Mouse (Mus musculus) heart, postnatal 10 days (tissue): Measurements from ENCODE around the gene Tango2. TPM values are rescaled to one million over a fixed set of nuclear protein-coding genes. Genes with fewer than 3 reads are reported as not detected.

Experiments
- DNase-seq, 2 experiments: peaks; one replicate each; pipeline ENCODE4 v3.0.0; 2021
- intact Hi-C: fragments of 180-260 bp; cut with DNase I; formaldehyde crosslinking; loops from one replicate; pipeline ENCODE4 v1.15.1; 2025
- microRNA-seq, 2 experiments: library from miRNA; unstranded; fragments of <30 nt; microRNA quantifications; one replicate each; pipeline ENCODE4 v1.2.0; 2022
- total RNA-seq, 2 experiments: library from RNA; stranded (reverse); gene quantifications; 2 replicates each; pipeline ENCODE4 v1.2.3; 2021

Tango2 gene
- total RNA-seq, 2 experiments from 2014 or later = 62.7 to 65.3 TPM

DNA sequence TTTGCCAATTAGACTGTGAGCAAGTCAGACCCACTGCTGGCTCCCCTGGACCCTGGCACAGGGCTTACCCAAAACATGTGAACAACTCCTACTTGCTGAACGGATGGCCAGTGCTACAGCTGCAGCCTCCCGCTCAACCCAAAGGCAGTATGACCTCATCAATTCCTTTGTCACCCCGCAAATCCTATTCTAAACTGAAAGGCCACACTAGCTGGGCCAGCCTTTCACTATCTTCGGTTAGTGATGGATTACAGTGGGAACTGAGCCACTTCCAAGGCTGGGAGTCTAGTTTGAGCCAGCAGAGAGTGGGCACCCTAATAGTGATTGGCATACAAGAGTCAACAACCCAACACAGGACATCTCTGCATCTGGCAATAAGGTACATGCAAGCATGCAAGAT is 59.7 kb downstream of the Tango2 start:
- intact Hi-C loops = no loop called here
- peak; percentile 18 to 31 for DNase-seq

DNA sequence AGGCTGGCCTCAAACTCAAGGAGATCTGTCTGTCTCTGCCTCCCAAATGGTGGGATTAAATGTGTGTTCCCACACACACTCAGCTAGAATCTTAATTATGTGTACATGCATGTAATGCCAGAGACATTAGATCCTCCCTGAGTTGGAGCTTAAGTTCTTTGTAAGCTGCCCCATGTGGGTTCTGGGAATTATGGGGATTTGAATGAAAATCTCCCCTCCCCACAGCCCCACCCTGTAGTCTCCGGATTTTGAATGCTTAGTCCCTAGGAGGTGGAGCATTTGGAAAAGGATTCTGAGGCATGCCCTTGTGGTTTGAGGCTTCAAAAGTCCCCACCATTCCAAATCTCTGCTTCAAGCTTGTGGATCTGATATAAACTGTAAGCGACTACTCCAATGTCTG is 72.7 kb downstream of the Tango2 start:
- intact Hi-C loops = no loop called here
- DNase-seq = no peak

- intact Hi-C loops = no loop called here
- DNase-seq = no peak
These were observed 79.7 kb downstream of the Tango2 start for GRCm38 (mm10) chr16:18268182-18268581.

GRCm38 (mm10) chr16:18265024-18265423 is 82.9 kb downstream of the Tango2 start:
- intact Hi-C loops = no loop called here
- DNase-seq = no peak

DNA sequence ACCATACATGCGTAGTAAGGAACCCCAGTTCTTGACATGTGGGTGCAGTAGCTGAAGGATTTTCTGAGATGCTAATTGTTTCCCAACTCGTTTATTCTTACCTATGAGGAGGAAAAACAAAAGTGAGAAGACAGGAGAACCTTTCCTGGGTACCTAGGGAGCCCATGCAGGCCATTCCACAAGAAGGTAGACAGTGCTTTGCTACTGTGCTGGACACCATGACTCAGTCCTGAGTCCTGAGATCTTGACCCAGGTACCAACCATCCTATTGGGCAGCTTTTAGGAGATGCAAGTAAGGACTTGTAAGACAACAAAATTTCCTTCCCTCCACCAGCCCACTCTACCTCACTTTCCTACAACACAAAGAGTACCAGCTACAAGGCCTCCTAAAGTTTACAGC is 89.7 kb downstream of the Tango2 start, which contains the start of gene Gm49776:
Gene Gm49776 (minus strand): TSS at position 101 of the 400 bp plus-strand sequence.
- intact Hi-C loops = no loop called here
- no peak for DNase-seq

DNA sequence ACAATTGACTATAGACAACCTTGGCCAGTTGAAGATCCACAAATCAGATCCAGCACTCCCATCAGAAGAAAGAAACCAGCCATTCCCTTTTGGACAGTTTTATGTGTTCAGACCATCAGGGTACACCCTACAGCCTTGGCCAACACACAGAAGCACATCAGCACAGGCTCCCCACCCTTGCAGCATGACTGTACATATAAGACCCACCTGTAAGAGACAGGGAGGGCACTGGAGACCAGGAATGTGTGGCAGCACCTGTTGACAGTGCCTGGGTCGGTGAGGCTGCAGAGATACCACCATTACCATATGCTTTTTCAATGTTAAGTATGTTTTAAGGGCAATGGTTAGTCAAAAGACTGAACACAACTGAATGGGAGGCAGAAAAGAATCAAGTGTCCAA is 94.0 kb downstream of the Tango2 start:
- intact Hi-C loops = no loop called here
- no peak for DNase-seq

DNA sequence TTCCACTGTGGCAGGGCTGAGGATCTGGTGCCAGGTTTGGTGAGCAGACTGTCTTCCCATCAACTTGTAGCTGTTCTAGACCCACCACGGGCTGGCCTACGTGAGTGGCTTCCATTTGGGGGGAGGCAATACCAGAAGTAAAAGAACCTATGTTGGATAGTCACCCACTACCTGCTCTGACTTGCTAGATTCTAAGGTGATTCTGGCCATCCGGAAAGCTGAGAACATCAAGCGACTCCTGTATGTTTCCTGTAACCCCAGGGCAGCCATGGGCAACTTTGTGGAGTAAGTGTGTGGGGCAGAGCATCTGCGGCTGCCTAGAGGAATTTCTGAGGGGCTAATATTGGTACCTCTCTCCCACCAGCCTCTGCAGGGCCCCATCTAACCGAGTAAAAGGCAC is 95.2 kb downstream of the Tango2 start:
- DNase-seq = no peak
- intact Hi-C loops = no loop called here

DNA sequence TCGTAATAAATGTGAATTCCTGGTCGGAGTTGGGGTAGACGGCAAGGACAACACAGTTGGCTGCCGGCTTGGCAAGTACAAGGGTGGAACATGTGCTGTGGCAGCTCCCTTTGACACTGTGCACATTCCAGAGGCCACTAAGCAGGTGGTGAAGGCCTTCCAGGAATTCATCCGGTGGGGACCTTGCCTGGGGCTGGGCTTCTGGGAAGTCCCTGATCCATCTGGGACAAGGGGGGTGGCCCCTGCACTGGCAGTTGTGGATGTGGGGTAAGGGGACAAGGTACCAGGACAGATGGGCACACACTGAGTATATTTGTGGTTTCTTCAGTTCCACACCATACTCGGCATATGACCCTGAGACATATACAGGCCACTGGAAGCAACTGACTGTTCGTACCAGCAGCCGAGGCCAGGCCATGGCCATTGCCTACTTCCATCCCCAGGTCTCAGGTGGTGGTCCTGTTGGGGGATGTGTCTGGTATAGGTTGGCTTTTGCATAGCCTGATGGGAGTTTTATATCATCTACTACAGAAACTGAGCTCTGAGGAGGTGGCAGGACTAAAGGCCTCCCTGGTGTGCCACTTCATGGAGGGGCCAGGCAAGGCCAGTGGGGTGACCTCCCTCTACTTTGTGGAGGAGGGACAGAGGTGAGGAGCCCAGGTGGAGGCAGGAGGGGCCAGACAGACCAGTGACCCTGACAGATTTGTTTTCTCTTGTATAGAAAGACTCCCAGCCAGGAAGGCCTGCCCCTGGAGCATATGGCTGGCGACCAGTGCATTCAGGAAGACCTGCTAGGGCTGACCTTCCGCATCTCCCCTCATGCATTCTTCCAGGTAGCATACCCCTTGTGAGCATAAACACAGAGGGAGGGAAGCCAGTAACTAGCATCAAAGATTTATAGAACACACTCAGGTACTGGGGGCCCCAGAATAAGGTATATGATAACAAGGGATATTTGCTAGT is 96.8 kb downstream of the Tango2 start:
- intact Hi-C loops = loop anchor here (2.0 kb wide), 1 partner anchor 36 kb away; no protein-coding TSS in a partner anchor

More for the DNA sequence above, 96.8 kb downstream of the Tango2 start:
- DNase-seq = no peak

Small RNA genes lying within 50 kb of the gene (microRNA-seq; reads per million reads assigned to microRNA genes)
- gene Gm24572 = 0 to 0.35 reads per million in 2 experiments
- gene Gm26219 = 0 reads per million in 2 experiments
- gene Mir1306 = 318 to 335 reads per million in 2 experiments
- 2,154 to 2,452 reads per million in 2 experiments for gene Mir185

Other genes starting within 250 kb of the Tango2 start
- 1 to 10 TPM; 7.7 to 7.9 TPM for gene Rtn4r, start 220.5 kb downstream of the Tango2 start, total RNA-seq
- not detected for gene Ccdc188, start 130.2 kb downstream of the Tango2 start, total RNA-seq
- 10 to 100 TPM; 33.2 to 35.7 TPM for gene Zdhhc8, start 113.0 kb downstream of the Tango2 start, total RNA-seq
- 10 to 100 TPM; 24.1 to 30.6 TPM for gene Trmt2a, start 99.4 kb downstream of the Tango2 start, total RNA-seq
- 10 to 100 TPM; 79.1 to 82.9 TPM for gene Ranbp1, start 99.4 kb downstream of the Tango2 start, total RNA-seq
- not detected for gene Gm49776, start 89.8 kb downstream of the Tango2 start, total RNA-seq
- gene Dgcr8, start 58.9 kb downstream of the Tango2 start, total RNA-seq = 10 to 100 TPM; 26.0 to 27.2 TPM
- gene Arvcf, start 79 bp upstream of the Tango2 start, total RNA-seq = 10 to 100 TPM; 25.0 to 33.6 TPM
- gene Txnrd2, start 78.3 kb upstream of the Tango2 start, total RNA-seq = 10 to 100 TPM; 30.0 to 32.0 TPM
- 100 to 1,000 TPM; 133 to 156 TPM for gene Comt, start 78.7 kb upstream of the Tango2 start, total RNA-seq
- gene Gnb1l, start 150.6 kb upstream of the Tango2 start, total RNA-seq = 1 to 10 TPM; 6.4 to 6.9 TPM
- gene Rtl10, start 150.8 kb upstream of the Tango2 start, total RNA-seq = 1 to 10 TPM; 4.0 to 5.6 TPM
- 1 to 10 TPM in 1 of 2 experiments, under 1 TPM in 1; 0.57 to 1.1 TPM for gene Tbx1, start 242.6 kb upstream of the Tango2 start, total RNA-seq